Mouse (Mus musculus) forebrain, embryonic 12.5 days (tissue): ENCODE measurements around the gene Abcc4. TPM values are rescaled to one million over a fixed set of nuclear protein-coding genes. Genes with fewer than 3 reads are reported as not detected.

Source experiments
- ATAC-seq: fragments of 200-750 bp; cut with Nextera tagmentation; 2 replicates; pipeline ENCODE4 v1.8.0; 2017; ENCODE audit warnings: moderate TSS enrichment; ENCODE audit not compliant: low FRiP score
- H3K27ac ChIP-seq: fragments of 300-500 bp; sonication (generic); 2 replicates; pipeline ENCODE4 v1.5.1; 2016; ENCODE audit warnings: mild to moderate bottlenecking
- H3K27me3 ChIP-seq: fragments of 300-500 bp; sonication (generic); 2 replicates; pipeline ENCODE4 v1.6.1; 2016; ENCODE audit warnings: mild to moderate bottlenecking
- H3K36me3 ChIP-seq: fragments of 300-500 bp; sonication (generic); replicated peaks from 2 replicates; pipeline ENCODE4 v1.6.1; 2016; ENCODE audit warnings: mild to moderate bottlenecking
- H3K4me1 ChIP-seq: fragments of 300-500 bp; sonication (generic); 2 replicates; pipeline ENCODE4 v1.6.1; 2016
- H3K4me2 ChIP-seq: fragments of 300-500 bp; sonication (generic); 2 replicates; pipeline ENCODE4 v1.6.1; 2016; ENCODE audit warnings: mild to moderate bottlenecking, moderate library complexity
- H3K4me3 ChIP-seq: fragments of 300-500 bp; sonication (generic); replicated peaks from 2 replicates; pipeline ENCODE4 v1.5.1; 2016; ENCODE audit warnings: mild to moderate bottlenecking
- H3K9ac ChIP-seq: fragments of 300-500 bp; sonication (generic); 2 replicates; pipeline ENCODE4 v1.6.1; 2016; ENCODE audit warnings: mild to moderate bottlenecking
- H3K9me3 ChIP-seq: fragments of 300-500 bp; sonication (generic); 2 replicates; pipeline ENCODE4 v1.6.1; 2016
- WGBS: fragments of 180-500 bp; shearing (Covaris S2); methylation state at CpG from one replicate; pipeline ENCODE4 v1.1.7; 2016; 5-methylcytosine and 5-hydroxymethylcytosine counted together
- polyA plus RNA-seq: library from polyadenylated mRNA; unstranded; fragments of >200 nt; fragmentation: Nextera tagmentation; extraction: Ambion mirVana; gene quantifications from 2 replicates; pipeline ENCODE4 v1.2.1, GENCODE M21; 2016

Abcc4 gene
- polyA plus RNA-seq, 1 experiment from 2014 or later: 2.1 TPM

DNA sequence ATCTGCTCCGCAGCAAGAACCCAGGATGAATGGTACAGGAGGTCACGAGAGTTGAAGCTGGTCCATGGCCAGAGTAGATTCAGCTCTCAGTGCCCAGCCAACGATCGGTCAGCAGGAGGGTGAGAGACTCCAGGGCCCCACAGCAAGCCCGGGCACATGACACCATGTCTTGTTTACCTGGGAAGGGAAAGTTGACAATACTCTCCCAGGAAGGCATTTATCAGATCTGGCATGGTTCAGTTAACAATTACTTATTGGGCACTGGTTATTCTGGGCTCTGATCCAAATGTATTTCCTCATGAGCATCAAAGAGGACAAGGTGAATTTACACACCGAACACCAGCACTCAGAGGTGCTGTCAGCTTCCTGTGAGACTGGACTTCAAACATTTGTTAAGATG, 38.5 kb downstream of the Abcc4 start:
- no peak for ATAC-seq
- WGBS: 82% methylated on average over 6 of the region's 6 CpGs
- Histone ChIP-seq H3K4me2 (no peak overlapping the region), H3K4me1 (no peaks in the 10 kb centered on the region), H3K9ac (no peak overlapping the region), H3K4me3 (no peak overlapping the region), H3K36me3 (no peaks in the 10 kb centered on the region), H3K9me3 (no peaks in the 10 kb centered on the region), H3K27me3 (no peaks in the 10 kb centered on the region), H3K27ac (no peak overlapping the region)

DNA sequence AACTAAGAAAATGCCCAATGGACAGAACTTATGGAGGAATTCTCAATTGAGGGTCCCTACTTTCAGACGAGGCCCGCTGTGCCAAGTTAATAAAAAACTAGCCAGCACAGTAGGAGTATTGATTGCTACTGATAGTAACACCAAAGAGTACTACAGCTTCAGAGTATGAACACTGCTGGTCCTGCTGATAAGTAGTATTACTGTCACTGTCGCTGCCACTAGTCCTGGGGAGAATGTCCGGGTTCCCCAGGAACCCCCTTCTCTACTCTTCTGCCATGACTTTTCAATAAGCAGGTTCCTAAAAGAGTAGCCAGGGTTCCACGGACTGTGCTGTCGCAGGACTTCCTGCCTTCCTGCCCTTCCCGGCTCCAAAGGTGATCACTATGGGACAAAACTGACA, 41.4 kb downstream of the Abcc4 start:
- H3K9ac ChIP-seq: no peak overlapping the region
- ATAC-seq: no peak
- 93% methylated on average over 7 of the region's 7 CpGs for WGBS
- H3K27me3 ChIP-seq: no peaks in the 10 kb centered on the region
- no peaks in the 10 kb centered on the region for H3K36me3 ChIP-seq
- no peak overlapping the region for H3K27ac ChIP-seq
- no peaks in the 10 kb centered on the region for H3K9me3 ChIP-seq
- H3K4me2 ChIP-seq: no peak overlapping the region
- H3K4me3 ChIP-seq: no peak overlapping the region
- no peaks in the 10 kb centered on the region; the same call in 1 of the 2 replicates for H3K4me1 ChIP-seq

DNA sequence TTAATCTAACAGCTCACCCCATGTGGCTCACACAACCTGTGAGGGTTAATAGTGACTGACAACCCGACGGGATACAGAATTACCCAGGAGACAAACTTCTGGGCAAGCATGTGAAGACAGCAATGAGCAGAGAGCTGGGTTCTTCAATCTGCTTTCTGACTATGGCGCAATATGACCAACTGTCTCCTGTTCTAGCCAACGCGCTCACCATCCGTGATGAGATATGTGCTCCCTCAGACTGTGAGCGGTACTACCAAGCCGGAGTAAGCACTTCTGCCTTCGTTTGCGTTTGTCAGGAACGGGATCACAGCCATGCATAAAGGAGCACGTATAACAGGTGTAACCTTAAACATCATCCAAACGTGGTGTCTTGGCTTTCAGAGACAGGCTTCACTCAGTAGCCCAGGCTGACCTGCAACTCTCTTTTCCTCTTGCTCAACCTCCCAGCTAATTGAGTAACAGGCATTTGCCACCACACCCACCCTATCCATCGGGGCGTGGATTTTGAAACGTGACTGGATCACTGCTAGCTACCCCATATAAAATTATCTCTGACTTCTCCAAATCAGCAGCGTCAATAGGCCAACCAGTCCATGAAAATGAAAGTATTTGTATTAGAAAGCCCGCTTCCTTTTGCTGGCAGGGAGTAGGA, 43.3 kb downstream of the Abcc4 start:
- H3K4me1 ChIP-seq: peaks cover 7% of the 10 kb centered on the region
- no peaks in the 10 kb centered on the region for H3K9me3 ChIP-seq
- H3K36me3 ChIP-seq: no peaks in the 10 kb centered on the region
- H3K4me3 ChIP-seq: no peak overlapping the region
- H3K27me3 ChIP-seq: no peaks in the 10 kb centered on the region
- no peak overlapping the region for H3K4me2 ChIP-seq
- no peak overlapping the region for H3K27ac ChIP-seq
- WGBS: 91% methylated on average over 18 of the region's 18 CpGs
- no peak for ATAC-seq
- no peak overlapping the region for H3K9ac ChIP-seq

DNA sequence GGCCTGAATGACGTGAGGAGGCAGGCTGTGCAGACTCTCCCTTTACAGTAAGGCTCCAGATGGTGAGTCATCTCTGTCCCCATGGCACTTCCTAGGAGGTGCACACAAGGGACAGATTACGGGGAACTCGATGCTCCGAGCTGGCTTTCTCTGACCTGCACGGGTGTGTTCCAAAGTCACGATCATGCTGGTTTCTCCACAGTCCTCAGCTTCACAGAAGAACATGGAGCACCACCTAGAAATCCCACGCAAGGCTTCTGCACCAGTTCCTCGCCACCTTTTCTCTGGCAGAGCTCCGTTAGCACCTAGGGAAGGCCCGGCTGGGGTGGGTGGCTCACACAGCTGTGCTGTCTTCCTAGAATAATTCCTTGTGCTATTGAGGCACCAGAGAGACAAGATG, 43.9 kb downstream of the Abcc4 start:
- no peaks in the 10 kb centered on the region for H3K27me3 ChIP-seq
- no peak overlapping the region for H3K4me2 ChIP-seq
- H3K9me3 ChIP-seq: no peaks in the 10 kb centered on the region
- H3K4me1 ChIP-seq: peaks cover 10% of the 10 kb centered on the region
- no peak overlapping the region for H3K4me3 ChIP-seq
- WGBS: 88% methylated on average over 10 of the region's 10 CpGs
- H3K36me3 ChIP-seq: no peaks in the 10 kb centered on the region
- no peak overlapping the region for H3K27ac ChIP-seq
- ATAC-seq: no peak
- no peak overlapping the region for H3K9ac ChIP-seq

DNA sequence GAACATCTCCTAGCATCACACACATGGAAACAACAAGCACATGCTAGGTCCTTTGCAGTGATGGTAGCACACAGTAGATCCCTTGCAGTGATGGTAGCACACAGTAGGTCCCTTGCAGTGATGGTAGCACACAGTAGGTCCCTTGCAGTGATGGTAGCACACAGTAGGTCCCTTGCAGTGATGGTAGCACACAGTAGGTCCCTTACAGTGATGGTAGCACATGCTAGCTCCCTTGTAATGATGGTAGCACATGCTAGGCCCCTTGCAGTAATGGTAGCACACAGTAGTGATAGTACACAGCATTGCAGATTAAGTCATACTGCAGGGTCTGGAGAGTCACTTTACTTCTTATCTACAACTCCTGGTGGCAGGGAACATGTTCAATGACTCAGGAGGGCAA, 46.8 kb downstream of the Abcc4 start:
- H3K27me3 ChIP-seq: no peaks in the 10 kb centered on the region
- H3K27ac ChIP-seq: no peak overlapping the region
- H3K4me1 ChIP-seq: peaks cover 15% of the 10 kb centered on the region
- ATAC-seq: no peak
- H3K36me3 ChIP-seq: no peaks in the 10 kb centered on the region
- H3K4me3 ChIP-seq: no peak overlapping the region
- no peak overlapping the region for H3K4me2 ChIP-seq
- no peaks in the 10 kb centered on the region for H3K9me3 ChIP-seq
- no peak overlapping the region for H3K9ac ChIP-seq

DNA sequence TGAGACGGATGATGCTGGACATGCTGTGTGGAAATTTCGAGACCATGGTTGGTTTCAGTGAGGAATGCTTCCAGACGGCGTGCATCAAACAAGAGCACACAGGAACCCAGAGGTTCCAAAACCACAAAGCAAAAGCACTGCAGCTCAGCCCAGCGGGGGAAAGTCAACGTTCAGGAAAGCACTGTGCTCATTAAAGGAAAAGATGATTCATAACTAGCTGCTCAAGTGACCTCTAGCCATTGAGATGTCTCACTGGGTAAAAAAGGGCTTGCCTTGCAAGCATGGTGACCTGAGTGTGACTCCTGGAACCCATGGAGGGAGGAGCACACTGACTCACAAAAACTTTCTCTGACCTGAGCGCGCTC, 47.7 kb downstream of the Abcc4 start:
- no peak for ATAC-seq
- Histone ChIP-seq H3K9ac (no peak overlapping the region), H3K9me3 (no peaks in the 10 kb centered on the region), H3K27ac (no peak overlapping the region), H3K4me3 (no peak overlapping the region), H3K36me3 (no peaks in the 10 kb centered on the region), H3K27me3 (no peaks in the 10 kb centered on the region), H3K4me2 (no peak overlapping the region), H3K4me1 (peaks cover 15% of the 10 kb centered on the region)
- 86% methylated on average over 8 of the region's 8 CpGs for WGBS

DNA sequence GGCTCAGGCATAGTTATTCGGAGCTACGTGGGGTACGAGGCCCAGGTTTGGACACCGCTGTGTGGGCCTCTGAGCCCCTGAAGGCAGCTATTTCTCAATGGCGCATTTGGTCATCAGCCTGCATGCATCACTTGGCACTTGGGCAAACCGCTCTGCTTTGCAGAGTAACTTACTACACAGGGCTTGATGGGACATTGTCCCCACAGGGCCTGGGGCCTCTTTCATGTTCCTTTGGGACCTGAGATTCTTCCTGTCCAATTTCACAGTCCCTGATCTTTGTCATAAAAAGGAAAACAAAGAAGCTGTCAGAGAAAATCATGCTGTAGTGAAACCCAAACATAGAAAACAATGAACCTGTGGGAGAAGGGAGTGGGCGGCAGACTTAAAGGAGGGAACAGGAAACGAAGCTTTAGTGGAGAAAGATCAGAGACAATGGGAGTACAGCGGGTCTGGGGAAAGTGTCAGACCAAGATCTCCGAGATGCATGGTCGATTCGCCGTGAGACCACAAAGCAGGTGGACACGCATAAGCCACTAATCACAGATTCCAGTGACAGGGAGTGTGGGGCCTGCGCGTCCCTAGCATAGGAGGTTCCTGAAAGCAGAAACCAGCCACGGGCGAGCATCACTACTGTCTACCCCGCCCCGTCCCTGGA, 48.2 kb downstream of the Abcc4 start:
- Histone ChIP-seq H3K27me3 (no peaks in the 10 kb centered on the region), H3K4me3 (no peak overlapping the region), H3K36me3 (no peaks in the 10 kb centered on the region), H3K4me2 (no peak overlapping the region), H3K4me1 (peaks cover 15% of the 10 kb centered on the region), H3K9me3 (no peaks in the 10 kb centered on the region), H3K27ac (no peak overlapping the region), H3K9ac (no peak overlapping the region)
- ATAC-seq: no peak
- 60% methylated on average over 20 of the region's 20 CpGs for WGBS

DNA sequence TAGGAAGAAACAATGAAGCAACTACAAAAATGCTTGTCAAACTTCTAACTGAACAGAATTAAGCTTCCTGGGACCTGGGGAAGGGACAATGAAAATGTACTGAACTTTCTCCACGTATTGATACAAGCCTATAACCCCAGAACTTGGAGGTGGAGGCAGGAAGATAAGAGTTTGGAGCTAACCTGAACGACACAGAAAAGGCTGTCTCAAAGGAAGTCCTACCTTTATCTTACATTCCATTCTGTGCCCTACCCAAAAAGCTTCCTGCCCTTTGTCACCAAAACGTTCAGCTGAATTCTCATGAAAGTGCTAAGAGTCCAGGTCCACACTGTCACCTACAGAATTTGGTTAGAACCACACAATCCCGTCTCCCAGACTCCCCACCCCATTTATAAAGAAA, 48.8 kb downstream of the Abcc4 start:
- no peak overlapping the region for H3K27ac ChIP-seq
- no peaks in the 10 kb centered on the region for H3K27me3 ChIP-seq
- no peaks in the 10 kb centered on the region for H3K9me3 ChIP-seq
- no peak for ATAC-seq
- no peak overlapping the region for H3K4me3 ChIP-seq
- peaks cover 15% of the 10 kb centered on the region for H3K4me1 ChIP-seq
- H3K4me2 ChIP-seq: no peak overlapping the region
- no peaks in the 10 kb centered on the region for H3K36me3 ChIP-seq
- 48% methylated on average over 4 of the region's 4 CpGs for WGBS
- no peak overlapping the region for H3K9ac ChIP-seq

DNA sequence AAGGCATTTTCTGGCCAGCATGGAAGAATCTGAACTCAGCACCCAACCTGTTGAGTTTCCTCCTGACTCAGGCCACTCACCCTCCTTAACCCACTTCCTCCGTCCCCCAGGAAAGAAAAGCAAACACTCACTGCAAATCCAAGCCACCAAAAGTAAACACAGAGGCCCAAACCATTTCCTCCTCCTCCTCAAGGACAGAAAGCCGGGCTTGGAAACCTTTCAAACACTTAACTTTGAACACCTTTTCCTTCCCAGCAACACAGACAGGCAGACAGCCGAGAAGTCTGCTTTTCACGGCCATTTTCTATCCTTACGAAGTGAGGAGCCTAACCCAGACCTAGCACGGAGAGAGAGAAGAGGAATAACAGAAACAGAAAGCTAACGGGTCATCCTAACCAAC, 50.0 kb downstream of the Abcc4 start:
- H3K27ac ChIP-seq: no peak overlapping the region
- H3K4me1 ChIP-seq: peaks cover 15% of the 10 kb centered on the region
- no peak overlapping the region for H3K4me2 ChIP-seq
- H3K9me3 ChIP-seq: no peaks in the 10 kb centered on the region
- no peak overlapping the region for H3K4me3 ChIP-seq
- WGBS: 87% methylated on average over 7 of the region's 7 CpGs
- no peak for ATAC-seq
- H3K36me3 ChIP-seq: no peaks in the 10 kb centered on the region
- no peak overlapping the region for H3K9ac ChIP-seq
- H3K27me3 ChIP-seq: no peaks in the 10 kb centered on the region

DNA sequence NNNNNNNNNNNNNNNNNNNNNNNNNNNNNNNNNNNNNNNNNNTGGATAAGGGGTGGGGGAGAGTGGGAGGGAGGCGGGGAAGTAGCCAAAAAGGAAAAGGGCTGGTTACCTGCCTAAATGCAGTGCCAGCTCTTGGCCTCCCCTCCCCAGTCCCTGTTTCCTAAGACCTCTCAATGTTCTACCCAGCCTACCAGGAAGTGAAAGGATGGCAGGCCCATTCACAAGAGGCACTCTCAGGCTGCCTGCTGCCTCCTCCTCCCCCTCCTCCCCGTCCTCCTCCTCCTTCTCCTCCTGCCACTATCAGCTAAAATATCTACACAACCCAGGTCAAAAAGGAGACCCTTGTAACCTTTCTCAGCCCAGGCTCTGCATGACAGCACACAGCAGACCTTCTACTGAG, 51.1 kb downstream of the Abcc4 start:
- H3K27ac ChIP-seq: no peak overlapping the region
- H3K4me2 ChIP-seq: no peak overlapping the region
- no peak for ATAC-seq
- no peak overlapping the region for H3K9ac ChIP-seq
- no peaks in the 10 kb centered on the region for H3K36me3 ChIP-seq
- H3K4me3 ChIP-seq: no peak overlapping the region
- H3K27me3 ChIP-seq: no peaks in the 10 kb centered on the region
- WGBS: 60% methylated on average over 1 of the region's 2 CpGs
- peaks cover 15% of the 10 kb centered on the region for H3K4me1 ChIP-seq
- no peaks in the 10 kb centered on the region for H3K9me3 ChIP-seq

DNA sequence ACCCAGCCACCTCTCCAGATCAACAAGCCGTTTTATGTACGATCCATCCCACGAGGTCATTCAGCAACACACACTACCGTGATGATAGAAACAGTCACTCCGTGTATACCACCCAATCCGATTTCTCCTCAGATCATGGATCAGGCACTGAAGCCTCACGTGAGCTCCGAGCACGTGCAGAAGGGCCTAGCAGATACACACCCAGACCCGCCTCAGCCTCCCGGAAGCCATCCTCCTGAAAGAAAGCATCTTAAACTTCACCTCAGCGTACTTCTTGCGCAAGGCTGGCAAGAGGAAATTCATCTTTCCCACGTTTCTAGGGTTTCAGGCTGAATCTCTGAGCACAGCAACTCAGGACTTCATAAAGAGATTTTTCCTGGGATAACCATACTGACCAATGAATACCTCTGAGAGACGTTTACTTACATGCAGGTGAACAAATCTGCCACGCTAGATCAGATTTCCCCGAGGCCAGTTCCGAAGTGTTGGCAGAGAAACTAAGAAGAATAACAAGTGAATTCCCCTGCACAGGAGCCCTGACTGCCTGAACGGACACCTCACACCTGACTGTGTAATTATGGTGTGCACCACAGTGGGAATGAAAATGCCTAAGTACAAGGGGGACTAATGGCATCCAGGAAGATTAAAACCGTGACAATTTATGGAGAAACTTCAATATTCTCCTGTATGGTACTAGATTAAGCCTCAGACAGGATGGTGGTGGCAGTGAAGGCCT, 54.1 kb downstream of the Abcc4 start:
- no peak overlapping the region for H3K4me3 ChIP-seq
- no peaks in the 10 kb centered on the region for H3K36me3 ChIP-seq
- H3K9me3 ChIP-seq: no peaks in the 10 kb centered on the region
- WGBS: 92% methylated on average over 20 of the region's 20 CpGs
- no peak overlapping the region for H3K4me2 ChIP-seq
- H3K4me1 ChIP-seq: 0 out of 2 replicates have a peak, but pooled peaks cover 2% of the 10 kb centered on the region
- H3K27me3 ChIP-seq: no peaks in the 10 kb centered on the region
- no peak overlapping the region for H3K9ac ChIP-seq
- no peak for ATAC-seq
- H3K27ac ChIP-seq: no peak overlapping the region

DNA sequence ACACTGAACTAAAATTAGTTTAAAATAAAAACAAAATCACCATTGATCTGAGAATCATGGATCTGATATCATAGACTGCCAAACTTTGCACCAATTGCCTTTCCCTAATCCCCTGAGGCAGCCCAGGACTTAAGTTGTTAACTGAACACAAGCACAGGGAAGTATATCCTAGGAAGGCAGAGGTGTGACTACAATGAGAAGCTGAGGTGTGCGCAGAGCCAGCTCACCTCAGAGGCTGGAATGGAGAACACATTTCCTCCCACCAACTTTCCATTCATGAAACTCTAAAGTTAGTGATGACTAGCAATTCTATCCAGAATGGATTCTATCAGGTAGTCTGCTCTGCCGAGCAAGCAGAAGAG, 56.1 kb downstream of the Abcc4 start:
- H3K4me3 ChIP-seq: no peak overlapping the region
- H3K4me2 ChIP-seq: no peak overlapping the region
- no peaks in the 10 kb centered on the region for H3K36me3 ChIP-seq
- no peaks in the 10 kb centered on the region for H3K9me3 ChIP-seq
- H3K9ac ChIP-seq: no peak overlapping the region
- no peak for ATAC-seq
- H3K27me3 ChIP-seq: no peaks in the 10 kb centered on the region
- 94% methylated on average over 2 of the region's 2 CpGs for WGBS
- H3K4me1 ChIP-seq: no peaks in the 10 kb centered on the region
- no peak overlapping the region for H3K27ac ChIP-seq
